Mouse (Mus musculus) liver, embryonic 11.5 days (tissue): ENCODE results near the gene Gm11037. TPM values are rescaled to one million over a fixed set of nuclear protein-coding genes. Genes with fewer than 3 reads are reported as not detected.

Experiments
- polyA plus RNA-seq: library from polyadenylated mRNA; unstranded; fragments of >200 nt; fragmentation: Nextera tagmentation; extraction: Ambion mirVana; gene quantifications from 2 replicates; pipeline ENCODE4 v1.2.1, GENCODE M21; 2014

The Gm11037 gene
- polyA plus RNA-seq, 1 experiment from 2014 or later: not detected

Other genes with a start within 250 kb of the Gm11037 start
- 15.4 and 20.6 TPM in 2 replicates for gene 4930402H24Rik, start 227.1 kb upstream of the Gm11037 start, polyA plus RNA-seq
- 5.3 and 7.0 TPM in 2 replicates for gene Atrn, start 227.0 kb upstream of the Gm11037 start, polyA plus RNA-seq
- gene Gfra4, start 90.4 kb upstream of the Gm11037 start, polyA plus RNA-seq: 2.9 and 3.5 TPM in 2 replicates
- gene Adam33, start 69.7 kb upstream of the Gm11037 start, polyA plus RNA-seq: 0.31 and 0.95 TPM in 2 replicates
- gene Siglec1, start 46.7 kb upstream of the Gm11037 start, polyA plus RNA-seq: 0.73 and 0.78 TPM in 2 replicates
- gene Hspa12b, start 6.2 kb upstream of the Gm11037 start, polyA plus RNA-seq: 5.5 TPM in 2 replicates
- 130 TPM in 2 replicates for gene 1700037H04Rik, start 26.6 kb downstream of the Gm11037 start, polyA plus RNA-seq
- gene Cenpb, start 46.6 kb downstream of the Gm11037 start, polyA plus RNA-seq: 3.8 and 4.9 TPM in 2 replicates
- gene Cdc25b, start 53.5 kb downstream of the Gm11037 start, polyA plus RNA-seq: 76.4 and 85.4 TPM in 2 replicates
- 1.3 and 1.5 TPM in 2 replicates for gene Spef1, start 53.8 kb downstream of the Gm11037 start, polyA plus RNA-seq
- 18.1 and 19.2 TPM in 2 replicates for gene Ap5s1, start 73.6 kb downstream of the Gm11037 start, polyA plus RNA-seq
- 29.7 and 30.0 TPM in 2 replicates for gene Mavs, start 100.6 kb downstream of the Gm11037 start, polyA plus RNA-seq
- 37.1 and 41.7 TPM in 2 replicates for gene Pank2, start 129.0 kb downstream of the Gm11037 start, polyA plus RNA-seq
- 1.2 and 1.7 TPM in 2 replicates for gene Rnf24, start 219.4 kb downstream of the Gm11037 start, polyA plus RNA-seq